Mouse (Mus musculus) cortical plate, adult 2 months (tissue): Measurements from ENCODE around the gene Adcy1.

Experiments used
- CTCF ChIP-seq: fragments of 200-500 bp; IDR thresholded peaks from 2 replicates; pipeline ENCODE4 v1.5.1; 2011; ENCODE audit warnings: mild to moderate bottlenecking, control low read depth, low read length; ENCODE audit not compliant: insufficient read depth; ENCODE audit errors: extremely low read depth
- POLR2A ChIP-seq: fragments of 200-500 bp; IDR thresholded peaks from 2 replicates; pipeline ENCODE4 v1.6.1; 2011; ENCODE audit warnings: mild to moderate bottlenecking, low read length, control low read depth; ENCODE audit not compliant: insufficient read depth; ENCODE audit errors: extremely low read depth

- no peak for TF ChIP-seq POLR2A
- TF ChIP-seq CTCF = peak; percentile 56
These were observed 77.2 kb downstream of the Adcy1 start for GRCm38 (mm10) chr11:7140449-7140848.
